Mouse (Mus musculus) neural tube, embryonic 11.5 days (tissue): ENCODE measurements around the gene Camk2g. TPM values are rescaled to one million over a fixed set of nuclear protein-coding genes. Genes with fewer than 3 reads are reported as not detected.

Source experiments
- ATAC-seq: fragments of 200-750 bp; cut with Nextera tagmentation; 2 replicates; pipeline ENCODE4 v1.8.0; 2017; ENCODE audit warnings: moderate number of reproducible peaks, mild to moderate bottlenecking, moderate TSS enrichment, moderate library complexity; ENCODE audit not compliant: insufficient read depth, low FRiP score, low TSS enrichment
- DNase-seq: peaks from one replicate; pipeline ENCODE4 v3.0.0-alpha.2; 2015; ENCODE audit warnings: low spot score
- H3K27ac ChIP-seq: fragments of 300-500 bp; sonication (generic); 2 replicates; pipeline ENCODE4 v1.5.1; 2014; ENCODE audit warnings: low read depth, mild to moderate bottlenecking, low read length
- H3K27me3 ChIP-seq: fragments of 300-500 bp; sonication (generic); 2 replicates; pipeline ENCODE4 v1.6.1; 2014; ENCODE audit warnings: mild to moderate bottlenecking, low read length, mixed read lengths; ENCODE audit not compliant: control insufficient read depth, insufficient read depth
- H3K36me3 ChIP-seq: fragments of 300-500 bp; sonication (generic); 2 replicates; pipeline ENCODE4 v1.6.1; 2014; ENCODE audit warnings: mild to moderate bottlenecking, low read length, moderate library complexity, mixed read lengths; ENCODE audit not compliant: control insufficient read depth, insufficient read depth
- H3K4me1 ChIP-seq: fragments of 300-500 bp; sonication (generic); 2 replicates; pipeline ENCODE4 v1.6.1; 2014; ENCODE audit warnings: low read length, mixed read lengths; ENCODE audit not compliant: control insufficient read depth, insufficient read depth
- H3K4me2 ChIP-seq: fragments of 300-500 bp; sonication (generic); 2 replicates; pipeline ENCODE4 v1.6.1; 2014; ENCODE audit warnings: low read depth, mild to moderate bottlenecking, moderate library complexity
- H3K4me3 ChIP-seq: fragments of 300-500 bp; sonication (generic); 2 replicates; pipeline ENCODE4 v1.5.1; 2014; ENCODE audit warnings: low read depth, low read length
- H3K9ac ChIP-seq: fragments of 300-500 bp; sonication (generic); 2 replicates; pipeline ENCODE4 v1.6.1; 2014; ENCODE audit warnings: mild to moderate bottlenecking, low read length
- H3K9me3 ChIP-seq: fragments of 300-500 bp; sonication (generic); 2 replicates; pipeline ENCODE4 v1.6.1; 2016; ENCODE audit warnings: low read length; ENCODE audit not compliant: control insufficient read depth
- WGBS: fragments of 180-500 bp; shearing (Covaris S2); extraction: QIAGEN DNeasy Blood & Tissue Kit; methylation state at CpG from one replicate; pipeline ENCODE4 v1.1.7; 2014; 5-methylcytosine and 5-hydroxymethylcytosine counted together
- polyA plus RNA-seq: library from polyadenylated mRNA; unstranded; fragments of >200 nt; fragmentation: Nextera tagmentation; extraction: Ambion mirVana; gene quantifications from 2 replicates; pipeline ENCODE4 v1.2.1, GENCODE M21; 2014

Camk2g gene
- polyA plus RNA-seq, 1 experiment from 2014 or later, result 56.5 TPM

- no peak for ATAC-seq
- H3K4me2 ChIP-seq, result peak overlapping the region; percentile 82
- H3K36me3 ChIP-seq, result peaks cover 15% of the 10 kb centered on the region
- no peaks in the 10 kb centered on the region for H3K27me3 ChIP-seq
- H3K4me3 ChIP-seq, result peak overlapping the region; percentile 92
- DNase-seq, result no peak
- no peaks in the 10 kb centered on the region for H3K9me3 ChIP-seq
- WGBS, result 70% methylated on average over 8 of the region's 8 CpGs
- peak overlapping the region; percentile 81; the same call in 1 of the 2 replicates for H3K9ac ChIP-seq
- peaks cover 18% of the 10 kb centered on the region for H3K4me1 ChIP-seq
- no peak overlapping the region for H3K27ac ChIP-seq
Measured at GRCm38 (mm10) chr14:20792243-20792921, 1.5 kb downstream of the Camk2g start.

GRCm38 (mm10) chr14:20791511-20792242 lies 2.2 kb downstream of the Camk2g start:
- Histone ChIP-seq H3K4me3 (no peak overlapping the region), H3K4me2 (no peak overlapping the region), H3K36me3 (peaks cover 17% of the 10 kb centered on the region), H3K9ac (no peak overlapping the region), H3K4me1 (peaks cover 18% of the 10 kb centered on the region), H3K27me3 (no peaks in the 10 kb centered on the region), H3K9me3 (no peaks in the 10 kb centered on the region), H3K27ac (no peak overlapping the region)
- 87% methylated on average over 16 of the region's 16 CpGs for WGBS
- DNase-seq (no peak), ATAC-seq (no peak)

- WGBS, result 96% methylated on average over 6 of the region's 6 CpGs
- no peak for DNase-seq
- Histone ChIP-seq H3K4me1 (peaks cover 14% of the 10 kb centered on the region), H3K4me3 (no peak overlapping the region), H3K9ac (no peak overlapping the region), H3K9me3 (no peaks in the 10 kb centered on the region), H3K36me3 (peaks cover 19% of the 10 kb centered on the region), H3K4me2 (no peak overlapping the region), H3K27me3 (no peaks in the 10 kb centered on the region), H3K27ac (no peak overlapping the region)
- no peak for ATAC-seq
Measured at GRCm38 (mm10) chr14:20790996-20791395, 2.9 kb downstream of the Camk2g start.

GRCm38 (mm10) chr14:20790445-20790844 lies 3.4 kb downstream of the Camk2g start:
- Histone ChIP-seq H3K4me1 (peaks cover 9% of the 10 kb centered on the region), H3K9ac (no peak overlapping the region), H3K27me3 (no peaks in the 10 kb centered on the region), H3K4me2 (no peak overlapping the region), H3K9me3 (no peaks in the 10 kb centered on the region), H3K27ac (no peak overlapping the region), H3K36me3 (peaks cover 20% of the 10 kb centered on the region), H3K4me3 (no peak overlapping the region)
- no peak for ATAC-seq
- WGBS, result 95% methylated on average over 5 of the region's 5 CpGs
- DNase-seq, result no peak

- Histone ChIP-seq H3K4me3 (no peak overlapping the region), H3K27ac (no peak overlapping the region), H3K4me1 (peaks cover 6% of the 10 kb centered on the region), H3K9ac (no peak overlapping the region), H3K4me2 (no peak overlapping the region), H3K36me3 (peaks cover 23% of the 10 kb centered on the region), H3K9me3 (no peaks in the 10 kb centered on the region), H3K27me3 (no peaks in the 10 kb centered on the region)
- no peak for ATAC-seq
- no peak for DNase-seq
- WGBS, result 95% methylated on average over 4 of the region's 4 CpGs
Measured at GRCm38 (mm10) chr14:20789593-20789992, 4.3 kb downstream of the Camk2g start.

- H3K36me3 ChIP-seq, result peaks cover 23% of the 10 kb centered on the region
- DNase-seq (no peak), ATAC-seq (no peak)
- 75% methylated on average over 3 of the region's 3 CpGs for WGBS
- no peak overlapping the region for H3K4me2 ChIP-seq
- no peak overlapping the region for H3K9ac ChIP-seq
- peaks cover 6% of the 10 kb centered on the region for H3K4me1 ChIP-seq
- H3K9me3 ChIP-seq, result no peaks in the 10 kb centered on the region
- H3K27me3 ChIP-seq, result no peaks in the 10 kb centered on the region
- H3K4me3 ChIP-seq, result no peak overlapping the region
- H3K27ac ChIP-seq, result no peak overlapping the region
Measured at GRCm38 (mm10) chr14:20788151-20788550, 5.7 kb downstream of the Camk2g start.

DNA sequence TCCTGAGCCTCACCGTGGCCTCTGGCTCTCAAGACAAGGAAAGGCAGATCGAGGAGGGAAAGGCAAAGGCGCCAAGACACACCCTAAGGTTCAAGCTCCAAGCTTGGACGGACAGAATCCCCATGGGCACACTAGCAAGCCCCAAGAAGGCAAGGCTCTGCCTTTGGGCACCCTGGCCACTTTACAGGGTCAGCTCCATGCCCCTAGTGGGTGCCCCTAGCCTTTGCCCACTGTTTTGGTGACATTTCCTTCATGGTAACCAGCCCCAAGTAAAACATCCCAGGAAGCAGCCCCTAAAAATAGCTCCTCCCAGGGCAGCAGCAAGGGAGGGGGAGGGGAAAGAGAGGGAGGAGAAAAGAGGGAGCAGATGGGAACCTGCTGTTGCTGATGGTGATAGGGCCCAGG lies 7.3 kb downstream of the Camk2g start:
- H3K4me2 ChIP-seq, result no peak overlapping the region
- no peaks in the 10 kb centered on the region for H3K27me3 ChIP-seq
- H3K4me3 ChIP-seq, result no peak overlapping the region
- no peak overlapping the region for H3K9ac ChIP-seq
- DNase-seq (no peak), ATAC-seq (no peak)
- WGBS, result 87% methylated on average over 4 of the region's 4 CpGs
- H3K27ac ChIP-seq, result no peak overlapping the region
- H3K4me1 ChIP-seq, result no peaks in the 10 kb centered on the region
- H3K9me3 ChIP-seq, result no peaks in the 10 kb centered on the region
- peaks cover 26% of the 10 kb centered on the region for H3K36me3 ChIP-seq

GRCm38 (mm10) chr14:20786020-20786419 lies 7.9 kb downstream of the Camk2g start:
- H3K27ac ChIP-seq, result no peak overlapping the region
- H3K36me3 ChIP-seq, result peaks cover 22% of the 10 kb centered on the region
- H3K4me1 ChIP-seq, result no peaks in the 10 kb centered on the region
- H3K4me3 ChIP-seq, result no peak overlapping the region
- no peaks in the 10 kb centered on the region for H3K9me3 ChIP-seq
- 88% methylated on average over 5 of the region's 5 CpGs for WGBS
- no peak overlapping the region for H3K9ac ChIP-seq
- no peak for DNase-seq
- no peaks in the 10 kb centered on the region for H3K27me3 ChIP-seq
- no peak for ATAC-seq
- no peak overlapping the region for H3K4me2 ChIP-seq

DNA sequence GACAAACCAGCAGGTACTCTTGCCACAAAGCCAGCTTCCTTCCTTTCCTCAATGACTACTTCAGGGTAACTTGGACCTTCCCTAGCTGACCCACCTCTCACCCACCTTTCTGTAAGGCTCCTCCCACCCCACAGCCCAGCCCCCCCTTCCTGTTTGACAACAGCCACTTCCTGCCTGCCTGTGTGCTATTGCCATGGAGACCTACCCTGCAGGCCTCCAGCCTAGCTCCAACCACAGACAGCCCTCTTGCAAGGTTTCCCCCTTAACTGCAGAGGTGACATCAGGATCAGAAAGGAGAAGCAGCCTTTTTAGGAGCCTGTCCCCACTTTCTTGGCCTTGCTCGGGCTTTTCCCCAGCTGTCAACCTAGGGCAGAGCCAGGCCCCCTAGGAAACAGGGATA lies 8.7 kb downstream of the Camk2g start:
- peaks cover 19% of the 10 kb centered on the region for H3K36me3 ChIP-seq

More for the DNA sequence above, 8.7 kb downstream of the Camk2g start:
- Histone ChIP-seq H3K4me3 (no peak overlapping the region), H3K27ac (no peak overlapping the region), H3K27me3 (no peaks in the 10 kb centered on the region), H3K9me3 (no peaks in the 10 kb centered on the region), H3K9ac (no peak overlapping the region), H3K4me2 (no peak overlapping the region), H3K4me1 (no peaks in the 10 kb centered on the region)
- 76% methylated on average over 1 of the region's 1 CpGs for WGBS
- ATAC-seq, result no peak
- no peak for DNase-seq
